In genomic region chr16:44615878-44616206, GRCm38 (mm10) we compare ENCODE assay signal across 9 mouse cellular contexts. TPM values are rescaled to one million over a fixed set of nuclear protein-coding genes. Genes with fewer than 3 reads are reported as not detected.
DNase-seq lines count a peak whose midpoint lies in the region; ATAC-seq lines count a peak whose summit lies in the region.
"Had no signal": no experiment of that assay in that cellular context is flagged by ENCODE, and none has a peak within 500 bp of the region (broad histone marks: within the 10 kb centered on the region; RNA-seq: fewer than 3 reads in every experiment).

No protein-coding gene starts in this region.

- DNase-seq in heart, adult 11 months, result peak; percentile 89
- no peak for DNase-seq in heart, postnatal 36 days
- peak; percentile 39 for DNase-seq in hindbrain, embryonic 11.5 days (ENCODE audit: low spot score)
- peak; percentile 37 for DNase-seq in lung, postnatal 14 days
- DNase-seq in layer of hippocampus, postnatal 36 days, result no peak
- DNase-seq in MN1 (ENCODE audit: low spot score), result no peak

- intact Hi-C loops in heart, postnatal 36 days (cut with DNase I), result no loop called here

- no peak overlapping the region for H3K9ac ChIP-seq in embryonic facial prominence, embryonic 12.5 days
- H3K9ac ChIP-seq in hindbrain, embryonic 11.5 days (ENCODE audit: low read depth, low read length), result no peak overlapping the region
- H3K9ac ChIP-seq: liver, embryonic 15.5 days had no signal

- no peaks in the 10 kb centered on the region for H3K27me3 ChIP-seq in embryonic facial prominence, embryonic 12.5 days
- H3K27me3 ChIP-seq in hindbrain, embryonic 11.5 days (ENCODE audit: control insufficient read depth, insufficient read depth, low read length), result no peaks in the 10 kb centered on the region
- H3K27me3 ChIP-seq: liver, embryonic 15.5 days had no signal

- no peak overlapping the region; the same call in 1 of the 2 replicates for H3K4me3 ChIP-seq in embryonic facial prominence, embryonic 12.5 days
- H3K4me3 ChIP-seq in hindbrain, embryonic 11.5 days (ENCODE audit: low read depth, low read length), result no peak overlapping the region
- H3K4me3 ChIP-seq: liver, embryonic 15.5 days had no signal

- no peaks in the 10 kb centered on the region for H3K36me3 ChIP-seq in embryonic facial prominence, embryonic 12.5 days
- no peaks in the 10 kb centered on the region for H3K36me3 ChIP-seq in hindbrain, embryonic 11.5 days (ENCODE audit: control insufficient read depth, insufficient read depth, low read length)
- H3K36me3 ChIP-seq: liver, embryonic 15.5 days had no signal

- 6% methylated on average over 3 of the region's 3 CpGs for WGBS in embryonic facial prominence, embryonic 12.5 days
- 51% methylated on average over 3 of the region's 3 CpGs for WGBS in hindbrain, embryonic 11.5 days

- H3K9me3 ChIP-seq in embryonic facial prominence, embryonic 12.5 days, result no peaks in the 10 kb centered on the region
- H3K9me3 ChIP-seq in hindbrain, embryonic 11.5 days (ENCODE audit: control insufficient read depth, low read length), result no peaks in the 10 kb centered on the region
- H3K9me3 ChIP-seq: liver, embryonic 15.5 days had no signal

- H3K27ac ChIP-seq in embryonic facial prominence, embryonic 12.5 days, result peak overlapping the region; percentile 96
- no peak overlapping the region for H3K27ac ChIP-seq in hindbrain, embryonic 11.5 days (ENCODE audit: low read depth, low read length)
- H3K27ac ChIP-seq: liver, embryonic 15.5 days had no signal

- peak; percentile 85 for ATAC-seq in embryonic facial prominence, embryonic 12.5 days (ENCODE audit: insufficient number of reproducible peaks, insufficient read depth, low FRiP score, low TSS enrichment)
- ATAC-seq in hindbrain, embryonic 11.5 days (ENCODE audit: low FRiP score), result 0 out of 2 replicates have a peak, but pooled peaks have one; percentile 53
- no peak for ATAC-seq in granulocyte monocyte progenitor cell, adult 5-6 weeks (replicated peaks; ENCODE audit: poor library complexity, severe bottlenecking)

- peaks cover 54% of the 10 kb centered on the region for H3K4me1 ChIP-seq in embryonic facial prominence, embryonic 12.5 days
- H3K4me1 ChIP-seq in hindbrain, embryonic 11.5 days (replicated peaks; ENCODE audit: control insufficient read depth, insufficient read depth, low read length), result no peaks in the 10 kb centered on the region
- H3K4me1 ChIP-seq: liver, embryonic 15.5 days had no signal

- H3K4me2 ChIP-seq in embryonic facial prominence, embryonic 12.5 days (replicated peaks), result peak overlapping the region; percentile 31
- no peak overlapping the region for H3K4me2 ChIP-seq in hindbrain, embryonic 11.5 days (replicated peaks; ENCODE audit: low read depth, low read length)
- H3K4me2 ChIP-seq: liver, embryonic 15.5 days had no signal

RNA-seq across cellular contexts. Expression of gene Boc, which starts 57.1 kb away (rescaled TPM):
- 1 to 10 TPM; 4.8 to 5.9 TPM for total RNA-seq in heart, postnatal 36 days (2021)
- polyA plus RNA-seq in embryonic facial prominence, embryonic 12.5 days (2016; fragmentation: Nextera tagmentation; extraction: Ambion mirVana), result 37.1 and 37.3 TPM in 2 replicates
- polyA plus RNA-seq in hindbrain, embryonic 11.5 days (2014; fragmentation: Nextera tagmentation; extraction: Ambion mirVana), result 34.3 and 41.7 TPM in 2 replicates
- 0.30 TPM in 1 of 2 replicates, not detected in the other for total RNA-seq in granulocyte monocyte progenitor cell, adult 5-6 weeks (2014; fragmentation: Nextera tagmentation)
- total RNA-seq in granulocyte monocyte progenitor cell, adult 5-6 weeks (2017), result 0.05 and 0.47 TPM in 2 replicates
- 10 to 100 TPM in 1 of 2 experiments, 1 to 10 TPM in 1; 9.8 to 10.1 TPM for total RNA-seq in layer of hippocampus, postnatal 36 days (2021)

Comparison
In these comparisons a context has a peak if more than half of its experiments do, and no peak if none do; other contexts are left out.
1. DNase-seq: peak in heart, adult 11 months (single experiment), hindbrain, embryonic 11.5 days (single experiment) and lung, postnatal 14 days (single experiment); none in heart, postnatal 36 days (0 of 2), layer of hippocampus, postnatal 36 days (0 of 2) and MN1 (single experiment).